Mouse (Mus musculus) forebrain, embryonic 15.5 days (tissue): ENCODE results near the gene Slco1a1. TPM values are rescaled to one million over a fixed set of nuclear protein-coding genes. Genes with fewer than 3 reads are reported as not detected.

Experiments
- ATAC-seq: fragments of 200-750 bp; cut with Nextera tagmentation; replicated peaks from 2 replicates; pipeline ENCODE4 v1.8.0; 2017; ENCODE audit warnings: mild to moderate bottlenecking, moderate TSS enrichment, moderate library complexity
- H3K27ac ChIP-seq: fragments of 300-500 bp; sonication (generic); replicated peaks from 2 replicates; pipeline ENCODE4 v1.5.1; 2015; ENCODE audit warnings: mild to moderate bottlenecking, inconsistent platforms
- H3K27me3 ChIP-seq: fragments of 300-500 bp; sonication (generic); 2 replicates; pipeline ENCODE4 v1.6.1; 2015; ENCODE audit warnings: inconsistent platforms
- H3K36me3 ChIP-seq: fragments of 300-500 bp; sonication (generic); 2 replicates; pipeline ENCODE4 v1.6.1; 2015; ENCODE audit warnings: mild to moderate bottlenecking, inconsistent platforms
- H3K4me1 ChIP-seq: fragments of 300-500 bp; sonication (generic); 2 replicates; pipeline ENCODE4 v1.6.1; 2015; ENCODE audit warnings: inconsistent platforms
- H3K4me2 ChIP-seq: fragments of 300-500 bp; sonication (generic); replicated peaks from 2 replicates; pipeline ENCODE4 v1.6.1; 2015; ENCODE audit warnings: mild to moderate bottlenecking, inconsistent platforms
- H3K4me3 ChIP-seq: fragments of 300-500 bp; sonication (generic); 2 replicates; pipeline ENCODE4 v1.5.1; 2015; ENCODE audit warnings: mild to moderate bottlenecking, inconsistent platforms
- H3K9ac ChIP-seq: fragments of 300-500 bp; sonication (generic); replicated peaks from 2 replicates; pipeline ENCODE4 v1.6.1; 2015; ENCODE audit warnings: mild to moderate bottlenecking, inconsistent platforms
- H3K9me3 ChIP-seq: fragments of 300-500 bp; sonication (generic); 2 replicates; pipeline ENCODE4 v1.6.1; 2016; ENCODE audit warnings: inconsistent platforms
- WGBS: fragments of 180-500 bp; shearing (Covaris S2); methylation state at CpG from one replicate; pipeline ENCODE4 v1.1.7; 2015; ENCODE audit warnings: mixed read lengths; 5-methylcytosine and 5-hydroxymethylcytosine counted together
- polyA plus RNA-seq: library from polyadenylated mRNA; unstranded; fragments of >200 nt; fragmentation: Nextera tagmentation; extraction: Ambion mirVana; gene quantifications from 2 replicates; pipeline ENCODE4 v1.2.1, GENCODE M21; 2015

The Slco1a1 gene
- polyA plus RNA-seq, 1 experiment from 2014 or later = not detected

DNA sequence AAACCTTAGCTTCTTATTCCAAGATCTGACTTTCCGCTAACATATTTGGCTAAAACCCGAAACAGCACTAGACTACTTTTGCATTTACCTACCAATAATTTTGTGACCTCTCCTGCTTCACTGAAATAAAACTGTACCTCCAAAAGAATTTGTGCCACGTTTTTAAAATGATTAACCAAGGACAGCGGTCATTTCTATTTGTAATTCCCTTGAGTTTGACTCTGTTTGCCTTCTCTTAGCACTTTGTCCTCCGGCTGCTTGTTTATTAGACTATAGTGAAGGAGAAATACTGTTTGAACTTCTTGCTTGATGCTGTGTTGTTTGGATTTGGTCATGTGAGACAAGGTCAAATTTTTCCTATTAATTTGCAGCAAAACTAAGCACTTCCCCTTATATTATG lies 78.0 kb downstream of the Slco1a1 start:
- Histone ChIP-seq H3K9ac (no peak overlapping the region), H3K4me1 (no peaks in the 10 kb centered on the region), H3K36me3 (no peaks in the 10 kb centered on the region), H3K4me3 (no peak overlapping the region), H3K27ac (no peak overlapping the region), H3K27me3 (no peaks in the 10 kb centered on the region), H3K9me3 (no peaks in the 10 kb centered on the region), H3K4me2 (no peak overlapping the region)
- no peak for ATAC-seq
- 88% methylated on average over 5 of the region's 5 CpGs for WGBS

DNA sequence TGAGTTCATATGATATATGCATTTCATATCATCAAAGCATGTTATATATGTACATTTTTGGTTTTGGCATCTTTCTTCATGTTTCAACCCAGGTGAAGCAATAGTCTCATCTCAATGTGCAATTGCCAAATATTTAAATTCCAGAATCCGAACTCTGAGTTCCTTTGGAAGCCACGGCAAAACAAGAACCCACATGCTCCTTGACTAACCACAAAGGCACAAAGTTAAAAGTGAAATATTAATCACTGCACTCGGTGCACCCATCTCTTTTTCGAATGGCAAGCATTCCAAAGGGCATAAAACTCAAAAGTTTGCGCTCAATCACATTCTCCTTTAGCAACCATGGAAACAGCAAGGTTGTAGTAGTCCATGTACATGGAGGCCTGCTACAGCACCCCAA lies 80.7 kb downstream of the Slco1a1 start:
- no peak overlapping the region for H3K27ac ChIP-seq
- H3K4me3 ChIP-seq = no peak overlapping the region
- H3K9ac ChIP-seq = no peak overlapping the region
- no peak for ATAC-seq
- H3K36me3 ChIP-seq = no peaks in the 10 kb centered on the region
- no peaks in the 10 kb centered on the region for H3K27me3 ChIP-seq
- no peak overlapping the region for H3K4me2 ChIP-seq
- 89% methylated on average over 5 of the region's 5 CpGs for WGBS
- H3K9me3 ChIP-seq = no peaks in the 10 kb centered on the region
- no peaks in the 10 kb centered on the region for H3K4me1 ChIP-seq

DNA sequence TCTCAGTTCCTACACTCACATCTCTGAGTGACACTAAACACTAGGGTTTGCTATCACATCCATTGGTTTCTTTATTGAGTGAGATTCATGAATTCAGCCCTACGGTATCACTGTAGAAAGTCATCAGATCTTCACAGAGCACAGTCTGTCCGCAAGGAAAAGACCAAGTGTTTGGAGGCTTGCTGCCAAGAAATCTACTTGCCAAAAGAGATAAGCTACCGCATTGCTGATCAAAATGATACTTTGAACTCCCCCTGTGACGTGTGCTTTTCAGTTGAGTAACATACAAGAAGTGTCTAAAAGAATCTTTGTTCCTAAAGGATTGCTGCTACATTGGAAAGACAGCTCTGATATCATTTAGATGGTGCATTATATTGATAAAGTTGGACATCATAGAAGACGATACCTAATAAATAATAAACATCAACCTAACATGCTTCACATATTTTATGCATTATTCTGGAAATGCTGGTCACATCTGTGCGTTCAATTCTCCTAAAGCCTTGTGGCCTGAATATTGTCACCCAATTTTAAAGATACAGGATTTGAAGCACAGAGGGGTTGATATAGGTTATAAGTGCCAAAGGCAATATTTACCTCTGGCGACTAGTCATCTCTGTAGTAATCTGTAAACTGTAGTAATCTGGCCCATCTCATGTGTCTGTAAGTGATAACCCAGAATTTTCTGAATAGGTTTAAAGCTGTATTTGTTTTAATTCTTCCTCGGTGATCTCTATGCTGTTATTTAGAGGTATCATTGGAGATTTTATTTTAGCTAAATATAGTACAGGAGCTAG lies 88.8 kb downstream of the Slco1a1 start:
- no peaks in the 10 kb centered on the region for H3K4me1 ChIP-seq
- ATAC-seq = no peak
- H3K4me3 ChIP-seq = no peak overlapping the region
- H3K27me3 ChIP-seq = no peaks in the 10 kb centered on the region
- H3K27ac ChIP-seq = no peak overlapping the region
- no peaks in the 10 kb centered on the region for H3K9me3 ChIP-seq
- 81% methylated on average over 8 of the region's 8 CpGs for WGBS
- no peak overlapping the region for H3K4me2 ChIP-seq
- no peak overlapping the region for H3K9ac ChIP-seq
- no peaks in the 10 kb centered on the region for H3K36me3 ChIP-seq

Other genes with a start within 250 kb of the Slco1a1 start
- not detected in 2 replicates for gene Gm5724, start 173.2 kb downstream of the Slco1a1 start, polyA plus RNA-seq
- 2.0 and 3.4 TPM in 2 replicates for gene Slco1a4, start 90.8 kb downstream of the Slco1a1 start, polyA plus RNA-seq
- 0.10 TPM in 1 of 2 replicates, not detected in the other for gene Gm6614, start 64.5 kb upstream of the Slco1a1 start, polyA plus RNA-seq